Mouse (Mus musculus) adrenal gland (tissue): Measurements from ENCODE around the gene Irf2.
"Not testable (repeated sequence)": the region's sequence is repeated elsewhere in the genome, so short reads cannot be mapped to it uniquely, and the experiment has no call there.

ENCODE experiments used
- intact Hi-C: fragments of 180-260 bp; cut with DNase I; formaldehyde crosslinking; loops from one replicate; pipeline ENCODE4 v1.15.1; 2025

Irf2 gene

DNA sequence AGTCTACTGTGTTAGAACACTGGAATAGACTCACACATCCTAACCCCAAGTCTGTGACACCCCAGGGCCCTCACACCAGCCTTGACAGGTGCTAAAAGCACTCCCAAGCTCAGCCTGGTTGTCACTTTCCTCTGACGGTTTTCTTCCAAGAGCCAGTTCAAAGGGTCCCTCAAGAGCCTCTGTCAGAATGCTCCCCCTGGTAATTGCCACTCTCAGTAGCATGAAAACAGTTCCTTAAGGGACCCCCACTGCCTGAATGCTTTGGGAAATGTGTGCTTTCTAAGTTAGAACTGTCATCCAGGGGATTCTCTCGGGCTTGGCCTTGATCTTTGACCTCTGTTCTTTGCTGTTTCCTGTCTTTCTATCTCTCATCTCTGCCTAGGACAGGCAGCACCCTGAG is 17.0 kb upstream of the Irf2 start:
- intact Hi-C loops, result no loop called here

GRCm38 (mm10) chr8:46726383-46726782 is 13.1 kb upstream of the Irf2 start:
- intact Hi-C loops, result no loop called here

DNA sequence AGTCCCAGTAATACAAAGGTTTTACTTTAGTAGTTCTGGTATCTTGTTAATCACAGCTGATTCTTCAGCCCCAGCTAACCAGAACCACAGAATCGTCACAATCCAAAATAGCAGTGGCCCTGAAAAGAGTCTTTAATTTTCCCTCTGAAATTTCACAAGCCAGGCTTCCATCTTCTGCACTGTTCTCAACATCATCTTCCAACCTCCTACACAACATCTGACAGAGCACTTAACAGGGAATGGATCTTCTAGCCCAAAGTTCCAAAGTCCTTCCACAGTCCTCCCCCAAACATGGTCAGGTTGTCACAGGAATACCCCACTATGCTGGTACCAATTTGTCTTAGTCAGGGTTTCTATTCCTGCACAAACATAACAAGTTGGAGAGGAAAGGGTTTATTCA is 9.9 kb upstream of the Irf2 start:
- intact Hi-C loops, result not testable (repeated sequence)

- intact Hi-C loops, result no loop called here
Measured at GRCm38 (mm10) chr8:46732381-46732915, 7.1 kb upstream of the Irf2 start.

DNA sequence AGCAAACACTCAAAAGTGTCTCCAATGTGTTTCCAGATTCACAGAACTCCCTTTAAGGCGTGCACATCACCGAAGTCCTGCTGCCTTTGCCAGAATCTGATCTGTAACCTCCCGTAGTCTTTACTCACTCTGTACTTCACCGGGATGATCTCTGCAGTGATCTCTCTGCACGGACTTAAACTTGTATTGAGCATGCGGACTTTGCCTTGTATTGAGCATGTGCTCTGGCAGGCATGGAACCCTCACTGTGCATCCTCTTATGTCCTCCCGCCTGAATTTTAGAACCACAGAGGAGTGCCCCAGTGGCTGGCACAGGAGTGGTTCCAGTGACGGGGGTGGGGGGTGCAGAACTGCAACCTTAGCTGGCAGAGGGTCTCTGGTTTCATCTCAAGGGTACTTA is 5.9 kb upstream of the Irf2 start:
- intact Hi-C loops, result no loop called here

- intact Hi-C loops, result loop anchor here (5.0 kb wide), 2 partner anchors 53 to 207 kb away; no protein-coding TSS in a partner anchor
Measured at GRCm38 (mm10) chr8:46735505-46735904, 4.0 kb upstream of the Irf2 start.

DNA sequence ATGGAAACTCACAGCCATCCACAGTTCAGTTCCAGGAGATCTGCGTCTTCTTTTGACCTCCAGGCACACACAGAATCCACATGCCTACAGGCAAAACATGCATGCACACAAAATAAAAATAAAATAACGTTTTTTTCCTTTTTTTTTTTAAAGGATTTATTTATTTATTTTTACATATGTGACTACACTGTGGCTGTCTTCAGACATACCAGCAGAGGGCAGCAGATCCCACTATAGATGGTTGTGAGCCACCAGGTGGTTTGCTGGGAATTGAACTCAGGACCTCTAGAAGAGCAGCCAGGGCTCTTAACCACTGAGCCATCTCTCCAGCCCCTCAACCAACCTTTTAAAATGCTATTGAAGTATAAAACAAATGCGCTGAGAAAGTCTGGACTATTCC is 3.3 kb upstream of the Irf2 start:
- intact Hi-C loops, result loop anchor here (5.0 kb wide), 2 partner anchors 54 to 206 kb away; no protein-coding TSS in a partner anchor

DNA sequence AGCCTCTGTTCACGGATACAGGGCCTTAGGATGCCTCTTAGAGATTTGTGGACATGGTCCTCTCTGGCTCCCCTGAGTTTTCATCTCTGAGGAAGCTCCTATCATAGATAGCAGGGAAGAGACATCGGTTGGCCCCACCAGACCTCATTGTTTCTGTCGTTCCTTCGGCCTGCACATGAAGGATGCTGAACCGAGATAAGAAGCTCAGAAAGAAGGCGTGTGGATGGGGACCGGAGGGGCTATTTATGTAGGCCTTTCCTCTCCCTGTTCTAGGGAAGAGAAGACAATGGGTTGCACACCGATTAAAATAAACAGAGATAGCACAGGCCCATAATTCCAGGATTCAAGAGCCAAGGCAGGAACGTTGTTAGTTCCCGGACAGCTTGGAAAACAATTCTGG is 2.1 kb upstream of the Irf2 start:
- intact Hi-C loops, result loop anchor here (5.0 kb wide), 2 partner anchors 55 to 205 kb away; no protein-coding TSS in a partner anchor

- intact Hi-C loops, result loop anchor here (5.0 kb wide), 2 partner anchors 56 to 204 kb away; no protein-coding TSS in a partner anchor
Measured at GRCm38 (mm10) chr8:46737907-46738306, 1.6 kb upstream of the Irf2 start.

DNA sequence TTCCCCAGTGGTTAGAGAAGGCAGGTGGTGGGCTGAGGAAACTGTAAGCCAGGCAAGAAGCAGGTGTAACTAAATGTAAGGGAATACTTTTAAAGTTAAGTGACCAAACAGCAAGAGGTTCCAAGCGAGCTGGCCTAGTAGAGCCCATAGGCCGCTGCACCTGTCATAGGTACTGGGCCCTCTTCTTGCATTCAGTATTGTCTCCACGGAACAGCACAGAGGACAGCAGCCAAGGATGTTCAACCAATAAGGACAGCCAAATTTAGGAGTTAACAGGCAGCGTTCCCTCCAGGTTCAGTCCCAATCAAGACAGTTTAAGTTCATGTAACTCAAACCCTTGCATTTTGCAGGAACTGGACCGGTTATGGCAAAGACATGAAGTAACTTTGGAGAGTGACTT is 931 bp upstream of the Irf2 start:
- intact Hi-C loops, result loop anchor here (5.0 kb wide), 2 partner anchors 56 to 204 kb away; no protein-coding TSS in a partner anchor

GRCm38 (mm10) chr8:46739956-46740512 is 502 bp downstream of the Irf2 start:
- intact Hi-C loops, result loop anchor here (2.0 to 5.0 kb wide), 3 partner anchors 58 to 202 kb away; no protein-coding TSS in a partner anchor

DNA sequence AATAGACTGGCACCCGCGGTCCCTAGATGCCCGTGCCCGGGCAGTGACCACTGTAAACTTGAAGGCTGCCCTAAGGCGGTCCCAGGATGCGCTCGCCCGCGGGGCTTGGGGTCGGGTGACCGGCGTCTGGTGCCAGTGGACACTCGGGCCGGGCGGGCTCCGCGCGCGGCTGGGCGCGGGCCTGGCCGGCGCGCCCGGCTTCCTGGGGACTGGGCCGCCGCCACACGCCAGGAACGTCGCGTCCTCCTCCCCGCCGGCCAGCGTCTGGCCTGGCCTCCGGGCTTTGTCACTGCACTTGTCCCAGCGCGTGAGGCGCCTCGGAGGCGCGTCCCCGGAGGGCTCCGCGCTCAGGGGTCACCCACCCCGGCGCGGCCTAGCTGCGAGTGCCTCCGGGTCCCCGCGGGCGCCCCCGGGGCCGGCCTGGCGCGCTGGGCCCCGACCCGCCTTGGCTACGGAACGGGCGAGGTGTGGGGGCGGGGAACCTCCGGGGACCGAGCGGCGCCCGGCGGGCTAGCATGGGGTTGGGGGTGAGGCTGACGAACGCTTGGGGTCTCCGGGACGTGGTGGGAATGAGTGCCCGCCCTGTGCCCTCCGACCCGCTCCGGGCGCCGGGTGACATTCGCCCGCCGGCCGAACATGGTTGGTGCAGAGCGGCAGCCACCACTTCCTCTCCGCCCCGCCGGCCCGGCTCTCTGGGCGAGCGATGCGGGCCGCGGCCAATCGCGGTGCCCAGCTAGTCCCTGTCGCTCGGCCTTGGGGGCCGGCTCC is 1.2 kb downstream of the Irf2 start:
- intact Hi-C loops, result loop anchor here (2.0 kb wide), 1 partner anchor 70 kb away; no protein-coding TSS in a partner anchor

- intact Hi-C loops, result loop anchor here (2.0 kb wide), 1 partner anchor 69 kb away; no protein-coding TSS in a partner anchor
Measured at GRCm38 (mm10) chr8:46741281-46741791, 1.8 kb downstream of the Irf2 start.

DNA sequence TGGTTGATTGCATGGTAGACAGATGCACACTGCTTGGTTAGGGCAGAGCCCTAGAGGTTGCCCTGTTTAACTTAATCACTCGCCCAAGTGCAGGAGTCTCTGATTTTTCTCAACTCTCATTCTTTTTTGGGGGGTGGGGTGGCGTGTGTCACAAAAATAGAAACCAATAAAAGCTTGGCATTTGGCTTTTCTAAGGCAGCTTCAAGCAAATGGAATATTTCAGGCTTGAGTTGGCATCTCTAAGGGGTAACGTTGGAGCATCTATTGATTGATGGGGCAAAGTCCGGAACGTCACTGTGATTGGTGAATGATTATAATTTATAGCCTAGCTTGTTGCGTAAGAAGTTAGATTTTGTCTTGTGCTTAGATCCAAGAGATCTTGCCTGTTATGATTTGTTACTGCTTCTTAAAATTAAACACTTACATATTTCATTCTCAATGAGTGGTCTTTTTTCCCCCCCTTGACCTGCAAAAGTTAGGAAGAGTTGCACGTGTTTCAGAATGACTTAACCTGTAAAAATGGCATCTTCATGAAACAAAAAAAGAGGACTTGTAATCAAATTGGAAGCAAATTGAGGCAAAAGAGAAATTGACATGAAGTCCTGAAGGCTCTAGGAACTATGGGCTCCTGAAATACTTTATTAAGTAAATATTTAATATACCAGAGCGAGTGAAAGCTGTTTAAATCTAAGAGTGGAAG is 2.6 kb downstream of the Irf2 start:
- intact Hi-C loops, result loop anchor here (2.0 kb wide), 1 partner anchor 69 kb away; no protein-coding TSS in a partner anchor

DNA sequence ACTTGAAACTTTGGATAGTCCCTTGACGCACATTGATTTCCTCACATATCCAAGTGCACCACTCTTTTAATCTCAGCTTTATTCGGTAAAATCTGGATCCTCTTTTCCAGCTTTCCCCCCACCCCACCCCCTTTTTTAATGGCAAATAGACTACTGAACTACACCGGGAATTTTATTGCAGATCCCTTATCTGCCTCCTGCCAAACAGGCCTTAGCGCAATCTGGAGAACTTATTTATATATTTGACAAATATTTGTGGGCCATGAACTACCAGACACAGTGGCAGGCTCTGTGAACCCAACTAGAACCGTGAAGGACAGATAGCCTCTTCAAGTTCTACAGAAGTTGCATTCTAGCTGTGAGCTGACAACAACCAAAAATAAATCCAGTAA is 3.2 kb downstream of the Irf2 start:
- intact Hi-C loops, result no loop called here

DNA sequence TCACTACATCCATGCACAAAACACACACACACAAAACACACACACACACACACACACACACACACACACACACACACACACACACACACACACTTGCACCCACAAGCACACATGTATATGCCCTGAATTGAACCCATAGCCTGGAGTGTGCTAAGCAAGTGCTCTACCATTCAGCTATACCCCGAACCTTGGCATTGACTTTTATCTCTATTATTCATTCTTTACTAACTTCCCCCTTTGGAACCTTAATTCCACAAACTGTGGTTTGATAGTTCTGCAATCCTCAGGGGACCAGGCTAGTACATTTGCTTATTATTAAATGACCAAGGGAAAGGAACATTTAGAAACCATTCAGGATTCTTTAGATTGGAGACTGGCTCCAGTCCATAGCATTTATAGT is 5.9 kb downstream of the Irf2 start:
- intact Hi-C loops, result loop anchor here (5.0 kb wide), 1 partner anchor 57 kb away; no protein-coding TSS in a partner anchor

- intact Hi-C loops, result loop anchor here (5.0 kb wide), 1 partner anchor 55 kb away; no protein-coding TSS in a partner anchor
Measured at GRCm38 (mm10) chr8:46747311-46747980, 7.9 kb downstream of the Irf2 start.

- intact Hi-C loops, result loop anchor here (5.0 kb wide), 1 partner anchor 52 kb away; no protein-coding TSS in a partner anchor
Measured at GRCm38 (mm10) chr8:46750000-46750399, 10.5 kb downstream of the Irf2 start.

GRCm38 (mm10) chr8:46750566-46750965 is 11.0 kb downstream of the Irf2 start:
- intact Hi-C loops, result no loop called here

DNA sequence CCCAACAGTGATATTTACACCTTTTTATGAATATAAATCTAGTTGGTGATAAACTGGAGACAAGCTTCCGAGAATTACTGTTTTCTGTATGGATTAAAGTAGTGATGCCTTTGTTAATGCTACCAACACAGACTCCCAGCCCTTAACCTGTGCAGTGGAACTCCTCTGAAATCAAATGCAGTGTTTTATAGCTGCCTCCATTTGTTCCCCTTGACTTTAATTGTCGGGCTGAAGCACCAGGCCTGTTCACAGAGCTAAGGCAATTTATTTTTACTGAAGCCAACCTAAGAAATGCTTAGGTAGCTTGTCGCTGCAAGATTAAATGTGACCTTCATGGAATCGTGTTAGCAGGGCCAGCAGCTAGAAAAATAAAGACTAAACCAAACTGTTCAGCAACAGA is 11.6 kb downstream of the Irf2 start:
- intact Hi-C loops, result no loop called here

- intact Hi-C loops, result no loop called here
Measured at GRCm38 (mm10) chr8:46752986-46753385, 13.5 kb downstream of the Irf2 start.
